21 mouse cellular contexts compared by ENCODE assay signal in the genomic region with DNA sequence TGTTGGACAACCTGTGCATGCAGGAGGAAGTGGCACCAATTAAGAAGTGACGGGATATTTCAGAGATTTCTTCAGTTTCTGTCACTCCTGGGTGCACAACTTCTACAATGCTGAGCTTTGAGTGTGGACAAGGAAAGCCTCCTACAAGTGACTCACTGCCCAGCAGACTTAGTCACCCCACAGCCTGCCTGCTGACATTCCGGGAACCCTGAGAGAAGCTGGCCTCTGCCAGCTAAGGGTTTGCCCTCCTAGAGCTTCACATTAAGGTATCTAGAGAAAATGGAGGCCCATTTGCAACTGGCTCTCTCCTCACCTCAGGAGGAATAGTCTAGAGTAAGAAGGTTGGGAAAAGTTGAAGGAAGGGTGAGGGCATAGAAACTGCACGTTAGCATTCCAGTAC. TPM values are rescaled to one million over a fixed set of nuclear protein-coding genes. Genes with fewer than 3 reads are reported as not detected.
DNase-seq lines count a peak whose midpoint lies in the region; ATAC-seq and TF ChIP-seq lines count a peak whose summit lies in the region.
"Had no signal": no experiment of that assay in that cellular context is flagged by ENCODE, and none has a peak within 500 bp of the region (broad histone marks: within the 10 kb centered on the region; RNA-seq: fewer than 3 reads in every experiment).

No protein-coding gene starts in this region.

- no peak for ATAC-seq in midbrain, embryonic 15.5 days (replicated peaks)
- ATAC-seq: forebrain, embryonic 14.5 days; liver, embryonic 12.5 days had no signal

- peaks cover 21% of the 10 kb centered on the region for H3K4me1 ChIP-seq in midbrain, embryonic 15.5 days

- no peaks in the 10 kb centered on the region for H3K9me3 ChIP-seq in midbrain, embryonic 15.5 days
- H3K9me3 ChIP-seq: G1E; limb, embryonic 12.5 days; liver, embryonic 12.5 days; neural tube, embryonic 15.5 days; stomach, embryonic 15.5 days had no signal

- no peaks in the 10 kb centered on the region for H3K27me3 ChIP-seq in myocyte (ENCODE audit: control insufficient read depth, insufficient read depth, insufficient read length)
- no peaks in the 10 kb centered on the region for H3K27me3 ChIP-seq in midbrain, embryonic 15.5 days (replicated peaks)
- H3K27me3 ChIP-seq: limb, embryonic 12.5 days; liver, embryonic 12.5 days; neural tube, embryonic 15.5 days; stomach, embryonic 15.5 days had no signal

- peak overlapping the region; percentile 67 for H3K27ac ChIP-seq in gastrocnemius, adult 2 months
- no peak overlapping the region for H3K27ac ChIP-seq in left cerebral cortex, adult 2 months
- H3K27ac ChIP-seq in midbrain, embryonic 15.5 days = no peak overlapping the region
- H3K27ac ChIP-seq: limb, embryonic 12.5 days; neural tube, embryonic 15.5 days; stomach, embryonic 15.5 days had no signal

- no peak for TF ChIP-seq POLR2A in myocyte (IDR thresholded peaks at IDR 0.05; ENCODE audit: insufficient read length, low read depth)

- peaks cover 17% of the 10 kb centered on the region for H3K79me2 ChIP-seq in myocyte (ENCODE audit: control insufficient read depth, insufficient read depth)

- no peak for DNase-seq in gastrocnemius, adult 2 months
- no peak for DNase-seq in gastrocnemius, postnatal 25 days
- peak; percentile 29 for DNase-seq in 416B (ENCODE audit: low read depth)
- peak; percentile 62 to 74 for DNase-seq in adrenal gland, postnatal 36 days
- DNase-seq in left cerebral cortex, adult 2 months (ENCODE audit: extremely low spot score in 1 of 2, low spot score in 2 of 2) = no peak
- DNase-seq: cerebellum, adult 9-11 months; kidney, adult 8-10 months; kidney, postnatal 25 days; lung, embryonic 14.5 days; midbrain, embryonic 14.5 days; right cerebral cortex, postnatal 14 days had no signal

- no peak overlapping the region for H3ac ChIP-seq in myocyte (ENCODE audit: control insufficient read depth, insufficient read length)

- WGBS in midbrain, embryonic 15.5 days = 89% methylated on average over 3 of the region's 3 CpGs

- intact Hi-C loops in gastrocnemius, adult 2 months (cut with DNase I) = no loop called here
- intact Hi-C loops in left cerebral cortex, adult 2 months (cut with DNase I) = no loop called here

- no peak overlapping the region for H3K9ac ChIP-seq in midbrain, embryonic 15.5 days
- H3K9ac ChIP-seq: limb, embryonic 12.5 days; liver, embryonic 12.5 days; lung, embryonic 14.5 days; neural tube, embryonic 15.5 days; stomach, embryonic 15.5 days had no signal

- H3K4me2 ChIP-seq in myocyte (ENCODE audit: low read depth) = peak overlapping the region; percentile 33
- no peak overlapping the region for H3K4me2 ChIP-seq in midbrain, embryonic 15.5 days
- H3K4me2 ChIP-seq: limb, embryonic 12.5 days; liver, embryonic 12.5 days; lung, embryonic 14.5 days; neural tube, embryonic 15.5 days; stomach, embryonic 15.5 days had no signal

- H3K36me3 ChIP-seq in myocyte (ENCODE audit: control insufficient read depth, insufficient read depth) = no peaks in the 10 kb centered on the region
- peaks cover 6% of the 10 kb centered on the region; the same call in 1 of the 2 replicates for H3K36me3 ChIP-seq in midbrain, embryonic 15.5 days (replicated peaks)

- TF ChIP-seq CTCF in gastrocnemius, adult 2 months (IDR thresholded peaks at IDR 0.05) = no peak
- no peak for TF ChIP-seq CTCF in left cerebral cortex, adult 2 months (IDR thresholded peaks at IDR 0.05)

- no peak overlapping the region for H3K4me3 ChIP-seq in gastrocnemius, adult 2 months
- H3K4me3 ChIP-seq in myocyte = no peak overlapping the region
- H3K4me3 ChIP-seq in left cerebral cortex, adult 2 months = no peak overlapping the region
- no peak overlapping the region for H3K4me3 ChIP-seq in midbrain, embryonic 15.5 days
- H3K4me3 ChIP-seq: erythroblast, embryonic 14.5 days; limb, embryonic 12.5 days; liver, embryonic 12.5 days; neural tube, embryonic 15.5 days; stomach, embryonic 15.5 days had no signal

TF ChIP-seq in myocyte, 11 proteins besides CTCF, POLR2A, EP300 and RAD21:
- TF ChIP-seq USF1 (IDR thresholded peaks at IDR 0.05; ENCODE audit: low read depth) (no peak), TCF3 (IDR thresholded peaks at IDR 0.05; ENCODE audit: insufficient read length, low read depth) (no peak), TCF12 (IDR thresholded peaks at IDR 0.05; ENCODE audit: insufficient read depth, poor library complexity, severe bottlenecking) (no peak), REST (IDR thresholded peaks at IDR 0.05; ENCODE audit: insufficient read depth, insufficient read length) (no peak), E2F4 (IDR thresholded peaks at IDR 0.05; ENCODE audit: insufficient read depth) (no peak), SRF (IDR thresholded peaks at IDR 0.05; ENCODE audit: control insufficient read depth, insufficient read length, low read depth) (no peak), POLR2AphosphoS2 (IDR thresholded peaks at IDR 0.05; ENCODE audit: insufficient read length, low read depth) (no peak), MYOG (IDR thresholded peaks at IDR 0.05; ENCODE audit: control insufficient read depth in 1 of 3, insufficient read depth in 1 of 3, insufficient read length in 2 of 3, low read depth in 2 of 3) (no peak), MAX (IDR thresholded peaks at IDR 0.05; ENCODE audit: low read depth) (no peak), MYOD1 (IDR thresholded peaks at IDR 0.05; ENCODE audit: control insufficient read depth in 1 of 3, insufficient read length in 2 of 3, low read depth in 2 of 3) (no peak)

RNA-seq across cellular contexts. Expression of a gene that starts 3.8 kb away (rescaled TPM):
- 10 to 100 TPM; 12.7 to 14.2 TPM for total RNA-seq in gastrocnemius, adult 2 months (2021)
- 10 to 100 TPM in 1 of 2 experiments, 1 to 10 TPM in 1; 9.5 to 12.0 TPM for total RNA-seq in gastrocnemius, postnatal 25 days (2021)
- total RNA-seq in adrenal gland, postnatal 36 days (2021) = 10 to 100 TPM; 40.0 to 47.2 TPM
- 33.1 TPM for polyA plus RNA-seq in myocyte (2012; fragmentation: generic; extraction: Trizol)
- 10 to 100 TPM; 42.2 to 45.6 TPM for total RNA-seq in left cerebral cortex, adult 2 months (2021)
- 33.0 and 33.1 TPM in 2 replicates for polyA plus RNA-seq in midbrain, embryonic 15.5 days (2015; fragmentation: Nextera tagmentation; extraction: Ambion mirVana)

RNA-seq across cellular contexts. Expression of a gene that starts 15.0 kb away (rescaled TPM):
- total RNA-seq in gastrocnemius, adult 2 months (2021) = 1 to 10 TPM; 1.2 to 3.6 TPM
- 1 to 10 TPM; 3.2 to 6.5 TPM for total RNA-seq in gastrocnemius, postnatal 25 days (2021)
- total RNA-seq in adrenal gland, postnatal 36 days (2021) = 10 to 100 TPM; 10.2 to 11.9 TPM
- 65.3 TPM for polyA plus RNA-seq in myocyte (2012; fragmentation: generic; extraction: Trizol)
- total RNA-seq in left cerebral cortex, adult 2 months (2021) = 1 to 10 TPM; 5.5 to 6.2 TPM
- 39.4 and 45.3 TPM in 2 replicates for polyA plus RNA-seq in midbrain, embryonic 15.5 days (2015; fragmentation: Nextera tagmentation; extraction: Ambion mirVana)

RNA-seq across cellular contexts. Expression of a gene that starts 59.8 kb away (rescaled TPM):
- 1 to 10 TPM in 1 of 2 experiments, under 1 TPM in 1; 0.98 to 2.9 TPM for total RNA-seq in gastrocnemius, adult 2 months (2021)
- 1 to 10 TPM; 1.0 to 2.0 TPM for total RNA-seq in gastrocnemius, postnatal 25 days (2021)
- total RNA-seq in adrenal gland, postnatal 36 days (2021) = 1 to 10 TPM in 1 of 2 experiments, under 1 TPM in 1; 0.86 to 1.1 TPM
- 0.01 TPM for polyA plus RNA-seq in myocyte (2012; fragmentation: generic; extraction: Trizol)
- 10 to 100 TPM; 21.2 to 27.3 TPM for total RNA-seq in left cerebral cortex, adult 2 months (2021)
- polyA plus RNA-seq in midbrain, embryonic 15.5 days (2015; fragmentation: Nextera tagmentation; extraction: Ambion mirVana) = 280 and 293 TPM in 2 replicates
- total RNA-seq: megakaryocyte progenitor cell, adult 5-6 weeks had no signal
- polyA plus RNA-seq: erythroblast, embryonic 14.5 days; G1E had no signal

Comparison
In these comparisons a context has a peak if more than half of its experiments do, and no peak if none do; other contexts are left out.
1. DNase-seq: peak in 416B (single experiment) and adrenal gland, postnatal 36 days (2 of 2); none in gastrocnemius, adult 2 months (single experiment), gastrocnemius, postnatal 25 days (single experiment) and left cerebral cortex, adult 2 months (0 of 2).
2. RNA of a gene that starts 59.8 kb away (total RNA-seq): 21.2 to 27.3 TPM in left cerebral cortex, adult 2 months; 0.98 to 2.9 TPM in gastrocnemius, adult 2 months, 1.0 to 2.0 TPM in gastrocnemius, postnatal 25 days and 0.86 to 1.1 TPM in adrenal gland, postnatal 36 days; every median in the first group is over 4 times any median in the second.